Mouse (Mus musculus) cortical plate, adult 2 months (tissue): ENCODE results near the gene Nkpd1. TPM values are rescaled to one million over a fixed set of nuclear protein-coding genes. Genes with fewer than 3 reads are reported as not detected.

Experiments
- H3K27ac ChIP-seq: fragments of 200-500 bp; 2 replicates; pipeline ENCODE4 v1.5.1; 2012; ENCODE audit warnings: low read length, control low read depth, inconsistent platforms; ENCODE audit not compliant: insufficient read depth
- H3K4me1 ChIP-seq: fragments of 200-500 bp; 2 replicates; pipeline ENCODE4 v1.6.1; 2011; ENCODE audit warnings: low read length; ENCODE audit not compliant: control insufficient read depth, insufficient read depth
- H3K4me3 ChIP-seq: fragments of 200-500 bp; 2 replicates; pipeline ENCODE4 v1.5.1; 2011; ENCODE audit warnings: mild to moderate bottlenecking, low read length, control low read depth; ENCODE audit not compliant: insufficient read depth
- CTCF ChIP-seq: fragments of 200-500 bp; IDR thresholded peaks from 2 replicates; pipeline ENCODE4 v1.5.1; 2011; ENCODE audit warnings: mild to moderate bottlenecking, control low read depth, low read length; ENCODE audit not compliant: insufficient read depth; ENCODE audit errors: extremely low read depth
- POLR2A ChIP-seq: fragments of 200-500 bp; IDR thresholded peaks from 2 replicates; pipeline ENCODE4 v1.6.1; 2011; ENCODE audit warnings: mild to moderate bottlenecking, low read length, control low read depth; ENCODE audit not compliant: insufficient read depth; ENCODE audit errors: extremely low read depth
- polyA plus RNA-seq: library from polyadenylated mRNA; depleted of rRNA; stranded (reverse); fragments of >200 nt; gene quantifications from 2 replicates; pipeline ENCODE4 v1.2.3, GENCODE M21; 2012; rRNA removed

The Nkpd1 gene
- 0.98 and 1.1 TPM in 2 replicates for polyA plus RNA-seq

GRCm38 (mm10) chr7:19517652-19518365, at the start of gene Nkpd1:
Gene Nkpd1 (plus strand): TSS chr7:19517838.
- TF ChIP-seq POLR2A (no peak), CTCF (peak; percentile 34; the same call in 1 of the 2 replicates)
- Histone ChIP-seq H3K4me1 (no peaks in the 10 kb centered on the region), H3K27ac (no peak within 1 kb of the TSS)

GRCm38 (mm10) chr7:19468279-19468678, 49.4 kb upstream of the Nkpd1 start:
- no peak overlapping the region for H3K27ac ChIP-seq
- H3K4me1 ChIP-seq, result no peaks in the 10 kb centered on the region
- TF ChIP-seq CTCF, result no peak
- no peak for TF ChIP-seq POLR2A
- H3K4me3 ChIP-seq, result no peak overlapping the region

More at GRCm38 (mm10) chr7:19517652-19518365, at the start of gene Nkpd1:
- H3K4me3 ChIP-seq, result no peak within 1 kb of the TSS

GRCm38 (mm10) chr7:19469404-19469803, 48.2 kb upstream of the Nkpd1 start:
- Histone ChIP-seq H3K27ac (no peak overlapping the region), H3K4me3 (no peak overlapping the region), H3K4me1 (no peaks in the 10 kb centered on the region)
- TF ChIP-seq POLR2A (no peak), CTCF (no peak)

DNA sequence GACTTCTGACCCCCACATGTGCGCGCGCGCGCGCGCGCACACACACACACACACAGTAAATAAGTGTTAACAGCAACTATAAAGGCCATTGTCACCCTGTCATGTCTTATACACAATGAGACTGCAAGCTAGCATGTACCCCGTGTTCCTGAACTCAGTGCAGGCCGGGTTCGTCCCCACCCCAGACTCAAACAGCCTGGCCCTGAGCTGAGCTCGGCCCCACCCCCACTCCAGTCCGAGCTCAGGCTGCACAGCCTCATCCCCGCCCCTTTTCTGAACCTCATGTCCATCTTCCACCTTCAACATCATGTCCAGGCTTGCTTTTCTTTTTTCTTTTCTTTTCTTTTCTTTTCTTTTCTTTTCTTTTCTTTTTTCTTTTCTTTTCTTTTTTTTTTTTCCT, 47.3 kb upstream of the Nkpd1 start:
- no peak overlapping the region for H3K27ac ChIP-seq
- H3K4me3 ChIP-seq, result no peak overlapping the region
- no peaks in the 10 kb centered on the region for H3K4me1 ChIP-seq
- TF ChIP-seq POLR2A, result no peak
- TF ChIP-seq CTCF, result no peak

- TF ChIP-seq CTCF (no peak), POLR2A (no peak)
- no peaks in the 10 kb centered on the region for H3K4me1 ChIP-seq
- no peak overlapping the region for H3K4me3 ChIP-seq
- no peak overlapping the region for H3K27ac ChIP-seq
Measured at GRCm38 (mm10) chr7:19472403-19472802, 45.2 kb upstream of the Nkpd1 start.

GRCm38 (mm10) chr7:19473875-19474443, 43.7 kb upstream of the Nkpd1 start:
- peak overlapping the region; percentile 72; the same call in 1 of the 2 replicates for H3K27ac ChIP-seq
- peak overlapping the region; percentile 21 for H3K4me3 ChIP-seq

DNA sequence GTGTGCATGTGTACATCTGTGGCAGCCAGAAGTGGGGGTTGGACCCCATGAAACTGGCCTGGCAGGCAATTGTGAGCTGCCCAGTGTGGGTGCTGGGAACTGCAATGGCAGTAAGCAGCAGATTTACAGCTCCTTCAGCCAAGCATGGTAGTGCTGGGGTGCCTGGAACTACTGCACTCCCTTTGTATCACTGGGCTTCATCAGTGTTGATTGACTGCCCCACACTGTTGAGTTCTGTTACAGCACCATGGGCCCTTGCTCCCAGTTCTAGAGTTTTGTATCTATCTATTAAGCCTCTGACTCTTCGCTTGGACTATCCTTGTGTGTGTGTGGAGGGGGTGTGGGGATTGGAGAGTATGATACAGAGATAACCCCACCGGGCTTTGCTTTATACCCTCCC, 40.6 kb upstream of the Nkpd1 start:
- no peak for TF ChIP-seq POLR2A
- no peak for TF ChIP-seq CTCF
- Histone ChIP-seq H3K4me1 (no peaks in the 10 kb centered on the region), H3K4me3 (no peak overlapping the region), H3K27ac (no peak overlapping the region)

More at GRCm38 (mm10) chr7:19473875-19474443, 43.7 kb upstream of the Nkpd1 start:
- no peaks in the 10 kb centered on the region for H3K4me1 ChIP-seq
- TF ChIP-seq CTCF, result no peak
- TF ChIP-seq POLR2A, result peak; percentile 36; the same call in 1 of the 2 replicates

- no peaks in the 10 kb centered on the region for H3K4me1 ChIP-seq
Measured at GRCm38 (mm10) chr7:19477624-19478384, 39.8 kb upstream of the Nkpd1 start.

DNA sequence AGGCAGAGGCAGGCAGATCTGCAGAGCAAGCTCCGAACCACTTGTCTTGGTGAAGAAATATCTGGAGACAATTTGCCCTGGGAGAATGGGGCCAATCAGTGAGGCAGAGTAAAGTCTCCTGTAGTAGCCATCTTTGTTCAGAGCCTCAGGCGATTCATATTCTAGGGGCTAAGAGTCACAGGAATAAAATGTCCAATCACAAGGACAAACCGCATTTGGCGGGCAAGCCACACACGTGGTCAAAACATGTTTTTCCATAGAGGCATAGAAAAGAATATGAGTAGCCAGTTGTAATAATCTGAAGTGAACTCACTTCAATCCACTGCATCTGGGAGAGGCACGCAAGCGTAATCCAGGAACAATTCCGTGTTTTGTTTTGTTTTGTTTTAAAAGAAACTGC, 34.4 kb upstream of the Nkpd1 start:
- Histone ChIP-seq H3K27ac (no peak overlapping the region), H3K4me1 (no peaks in the 10 kb centered on the region), H3K4me3 (no peak overlapping the region)
- TF ChIP-seq POLR2A, result no peak

More at GRCm38 (mm10) chr7:19477624-19478384, 39.8 kb upstream of the Nkpd1 start:
- Histone ChIP-seq H3K27ac (no peak overlapping the region), H3K4me3 (no peak overlapping the region)
- TF ChIP-seq POLR2A (no peak), CTCF (no peak)

DNA sequence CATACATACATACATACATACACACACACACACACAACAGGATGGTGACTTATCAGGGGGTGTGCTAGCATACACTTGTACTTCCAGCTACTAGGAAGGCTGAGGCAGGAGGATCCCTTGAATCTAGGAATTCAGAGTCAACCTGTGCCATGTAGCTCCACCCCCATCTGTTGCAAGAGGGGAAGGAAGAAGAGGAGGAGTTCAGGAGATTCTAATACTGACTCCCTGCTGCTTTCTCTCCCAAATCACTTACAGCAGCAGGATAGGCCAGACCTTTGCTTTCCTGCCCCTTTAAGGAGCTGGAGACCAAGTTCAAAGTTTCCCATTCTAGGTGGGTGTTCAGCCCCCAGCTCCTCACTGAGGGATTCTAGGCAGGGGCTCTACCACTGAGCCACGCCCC, 32.1 kb upstream of the Nkpd1 start:
- Histone ChIP-seq H3K4me3 (no peak overlapping the region), H3K4me1 (no peaks in the 10 kb centered on the region), H3K27ac (no peak overlapping the region)
- TF ChIP-seq CTCF (no peak), POLR2A (no peak)
